Mouse (Mus musculus) kidney, postnatal 25 days (tissue): ENCODE data around the gene Rab11fip3.
"Not testable (repeated sequence)": the region's sequence is repeated elsewhere in the genome, so short reads cannot be mapped to it uniquely, and the experiment has no call there.

Experiments
- DNase-seq, 2 experiments: peaks; one replicate each; pipeline ENCODE4 v3.0.0; 2021; ENCODE audit warnings: mixed read lengths in 2 of 2

The Rab11fip3 gene

GRCm38 (mm10) chr17:26080867-26081266, 11.5 kb upstream of the Rab11fip3 start:
- no peak for DNase-seq

DNA sequence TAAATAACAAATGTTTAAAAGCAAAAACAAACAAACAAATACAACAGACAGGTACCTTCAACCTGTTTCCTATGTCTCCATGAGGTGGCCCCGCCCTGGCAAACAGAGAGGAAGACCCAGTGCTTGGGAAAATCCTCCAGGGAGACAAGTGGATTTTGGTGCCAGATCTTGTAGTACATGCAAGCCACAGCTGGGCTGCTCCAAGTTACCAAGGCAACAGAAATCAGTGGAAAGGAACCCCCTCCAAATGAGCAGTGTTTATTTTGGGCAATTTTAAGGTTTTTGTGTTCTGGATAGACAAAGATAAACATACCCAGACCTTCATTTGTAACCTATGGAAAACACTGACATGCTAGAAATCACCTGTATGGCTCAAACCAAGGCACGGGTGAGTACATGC, 9.5 kb upstream of the Rab11fip3 start:
- no peak for DNase-seq

DNA sequence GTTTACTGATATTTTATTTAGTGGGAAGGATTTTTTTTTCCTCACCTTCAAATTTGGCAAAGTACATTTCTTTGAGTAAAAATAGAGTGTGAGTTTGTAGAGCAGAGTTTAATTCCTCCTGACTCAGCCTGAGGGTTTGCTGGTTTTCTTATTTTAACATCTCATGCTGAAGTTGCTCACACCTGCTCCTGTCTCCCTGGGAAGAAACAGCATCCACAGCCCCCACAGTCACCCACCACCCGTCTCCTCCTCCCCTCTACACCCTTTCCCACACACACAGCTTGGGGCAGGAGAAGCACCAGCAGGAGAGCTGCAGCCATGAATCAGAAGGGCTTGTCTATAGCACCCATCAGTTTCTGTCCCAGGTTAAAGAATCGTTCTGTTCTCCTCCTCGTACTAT, 5.9 kb upstream of the Rab11fip3 start:
- no peak for DNase-seq

GRCm38 (mm10) chr17:26070136-26070535, 781 bp upstream of the Rab11fip3 start:
- DNase-seq = no peak

DNA sequence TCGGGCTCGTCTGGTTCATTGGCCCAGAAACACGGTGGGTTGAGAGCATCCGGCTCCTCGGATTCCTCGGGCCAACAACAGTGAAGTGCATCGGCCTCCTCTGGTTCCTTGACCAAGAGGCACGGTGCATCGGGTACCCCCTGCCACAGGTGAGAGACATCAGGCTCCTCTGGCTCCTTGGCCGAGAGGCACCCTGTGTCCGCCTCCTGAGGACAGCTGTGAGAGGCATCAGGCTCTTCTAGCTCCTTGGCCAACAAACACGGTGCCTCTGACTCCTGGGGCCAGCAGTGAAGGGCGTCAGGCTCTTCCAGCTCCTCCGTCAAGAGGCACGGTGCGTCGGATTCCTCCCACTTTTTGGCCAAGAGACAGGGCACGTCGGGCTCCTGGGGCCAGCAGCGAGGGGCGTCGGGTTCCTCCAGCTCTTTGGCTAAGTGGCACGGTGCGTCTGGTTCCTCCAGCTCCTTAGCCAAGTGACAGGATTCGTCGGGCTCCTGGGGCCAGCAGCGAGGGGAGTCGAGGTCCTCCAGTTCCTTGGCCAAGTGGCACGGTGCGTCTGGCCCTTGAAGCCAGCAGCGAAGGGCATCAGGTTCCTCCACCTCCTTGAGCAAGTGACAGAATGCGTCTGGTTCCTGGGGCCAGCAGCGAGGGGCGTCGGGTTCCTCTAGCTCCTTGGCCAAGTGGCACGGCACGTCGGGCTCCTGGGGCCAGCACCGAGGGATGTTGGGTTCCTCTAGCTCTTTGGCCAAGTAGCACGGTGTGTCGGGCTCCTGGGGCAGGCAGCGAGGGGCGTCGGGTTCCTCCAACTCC, 1.1 kb downstream of the Rab11fip3 start:
- DNase-seq = peak in 1 of 2 experiments; percentile 43

GRCm38 (mm10) chr17:26066488-26067020, 2.8 kb downstream of the Rab11fip3 start:
- DNase-seq = no peak

- DNase-seq = peak in 1 of 2 experiments; percentile 52
These were observed 4.4 kb downstream of the Rab11fip3 start for GRCm38 (mm10) chr17:26064916-26065315.

- DNase-seq = no peak
These were observed 11.4 kb downstream of the Rab11fip3 start for GRCm38 (mm10) chr17:26057787-26058567.

- no peak for DNase-seq
These were observed 12.1 kb downstream of the Rab11fip3 start for GRCm38 (mm10) chr17:26057278-26057677.

- DNase-seq = peak; percentile 63 to 66
These were observed 14.2 kb downstream of the Rab11fip3 start for GRCm38 (mm10) chr17:26055164-26055563.

- peak; percentile 54 to 75 for DNase-seq
These were observed 15.1 kb downstream of the Rab11fip3 start for GRCm38 (mm10) chr17:26054133-26054845.

GRCm38 (mm10) chr17:26052706-26053105, 16.6 kb downstream of the Rab11fip3 start:
- DNase-seq = no peak

GRCm38 (mm10) chr17:26052074-26052473, 17.3 kb downstream of the Rab11fip3 start:
- DNase-seq = peak; percentile 38 to 64

- no peak for DNase-seq
These were observed 21.2 kb downstream of the Rab11fip3 start for GRCm38 (mm10) chr17:26048118-26048517.

- no peak for DNase-seq
These were observed 22.9 kb downstream of the Rab11fip3 start for GRCm38 (mm10) chr17:26046253-26046997.

DNA sequence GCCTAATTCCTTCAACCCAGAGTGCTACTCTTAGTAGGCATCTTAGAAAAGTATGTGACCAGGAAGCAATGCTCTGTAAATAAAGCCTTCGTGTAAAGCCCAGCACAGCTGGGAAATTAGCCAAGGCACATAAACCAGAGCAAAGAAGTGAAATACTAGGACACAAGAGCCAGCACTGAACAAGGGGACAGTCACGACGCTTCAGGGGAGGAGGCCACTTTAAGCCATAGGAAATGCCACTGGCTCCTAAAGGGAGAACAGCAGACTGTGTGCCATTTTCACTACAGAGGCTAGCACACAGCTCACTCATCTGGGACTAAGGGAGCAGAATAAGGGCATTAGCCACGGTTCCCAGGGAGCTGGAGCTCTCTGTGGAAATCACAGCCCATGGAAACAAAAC, 24.1 kb downstream of the Rab11fip3 start:
- no peak for DNase-seq

- peak; percentile 93 for DNase-seq
These were observed 26.1 kb downstream of the Rab11fip3 start for GRCm38 (mm10) chr17:26043249-26043636.

DNA sequence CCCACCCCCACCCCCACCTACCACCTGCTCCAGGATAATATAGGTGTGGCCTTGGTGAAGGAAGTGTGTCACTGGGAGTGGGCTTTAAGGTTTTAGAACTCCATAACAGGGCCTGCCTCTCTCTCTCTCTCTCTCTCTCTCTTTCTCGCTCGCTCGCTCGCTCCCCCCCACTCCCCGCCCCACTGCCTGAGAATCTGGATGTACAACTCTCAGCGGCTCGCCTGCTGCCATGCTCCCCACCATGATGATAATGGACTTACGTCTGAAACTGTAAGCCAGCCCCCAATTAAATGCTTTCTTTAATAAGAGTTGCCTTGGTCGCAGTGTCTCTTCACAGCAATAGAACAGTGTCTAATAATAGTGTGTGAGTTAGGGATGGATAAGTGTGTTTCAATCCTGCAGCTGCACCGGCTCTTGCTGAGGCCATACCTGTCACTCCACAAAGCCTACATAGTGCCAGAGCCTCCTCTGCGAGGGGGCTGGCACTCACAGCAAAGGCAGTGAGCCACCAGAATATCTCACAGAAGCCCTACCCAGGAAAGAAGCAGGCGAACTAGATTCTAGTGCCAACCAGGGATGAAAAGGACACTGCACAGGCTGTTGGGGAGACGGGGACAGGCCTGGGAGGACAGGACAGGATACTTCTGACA, 26.6 kb downstream of the Rab11fip3 start:
- DNase-seq = no peak

GRCm38 (mm10) chr17:26041111-26041802, 28.1 kb downstream of the Rab11fip3 start:
- DNase-seq = peak; percentile 77 to 78

- DNase-seq = not testable (repeated sequence)
These were observed 28.6 kb downstream of the Rab11fip3 start for GRCm38 (mm10) chr17:26040711-26041110.

GRCm38 (mm10) chr17:26032037-26032436, 37.3 kb downstream of the Rab11fip3 start:
- no peak for DNase-seq
